Mouse (Mus musculus): ENCODE data around the gene Grwd1.
"Not testable (repeated sequence)": the region's sequence is repeated elsewhere in the genome, so short reads cannot be mapped to it uniquely, and the experiment has no call there.

Gene Grwd1

DNA sequence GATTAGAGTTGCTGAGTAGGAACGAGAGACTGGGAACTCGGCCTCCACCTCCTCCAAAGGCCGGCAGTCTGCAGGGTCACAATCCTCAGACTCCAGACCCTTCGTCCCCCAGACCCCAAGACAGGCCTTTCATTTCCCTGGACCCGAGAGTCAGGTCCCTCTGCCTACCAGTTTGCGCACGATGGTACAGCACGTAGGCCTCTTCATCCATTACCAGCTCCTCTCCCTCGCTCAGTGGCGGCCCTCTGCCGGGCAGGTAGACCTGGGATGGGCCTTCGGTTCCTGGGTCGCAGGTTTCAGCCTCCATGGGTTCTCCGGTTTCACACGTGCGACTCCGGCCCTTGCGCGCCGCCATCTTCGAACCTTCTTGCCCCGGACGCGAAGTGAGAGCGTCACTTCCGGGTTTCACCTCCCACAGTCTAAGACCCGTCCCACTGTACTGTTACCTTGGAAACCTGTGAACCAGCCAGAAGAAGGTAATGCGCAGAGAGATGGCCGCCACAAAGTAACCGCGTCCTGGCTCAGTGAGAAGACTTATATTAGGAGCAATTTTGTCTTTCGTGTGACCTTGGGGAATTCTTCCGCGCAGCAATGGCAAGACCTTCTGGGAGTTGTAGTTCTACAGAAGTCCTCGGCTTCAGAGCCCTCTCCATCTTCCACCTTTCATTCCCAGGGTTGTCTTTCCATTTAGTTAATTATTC is at the start of gene Grwd1:
Gene Grwd1 (minus strand): TSS at position 518 of the 701 bp plus-strand sequence.
- peak; percentile 50 to 74 for DNase-seq (ENCODE audit: low read depth in 1 of 2, low spot score in 2 of 2)

DNA sequence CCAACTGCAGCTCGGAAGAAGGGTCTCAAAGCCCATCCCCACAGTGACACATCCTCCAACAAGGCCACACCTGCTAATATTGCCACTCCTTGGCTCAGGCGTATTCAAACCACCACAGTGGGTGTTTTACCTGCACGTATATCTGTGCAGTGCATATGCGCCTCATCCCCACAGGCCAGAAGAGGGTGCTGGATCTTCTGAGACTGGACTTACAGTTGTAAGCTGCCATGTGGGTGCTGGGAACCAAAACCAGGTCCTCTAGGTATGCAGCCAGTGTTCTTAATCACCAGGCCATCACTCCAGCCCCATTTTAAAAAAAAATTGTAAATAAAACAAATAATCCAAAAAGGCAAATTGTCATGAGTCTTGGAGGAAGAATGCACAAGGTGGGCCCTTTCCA is 49.8 kb upstream of the Grwd1 start:
- DNase-seq (ENCODE audit: low read depth in 1 of 2, low spot score in 2 of 2): no peak

DNA sequence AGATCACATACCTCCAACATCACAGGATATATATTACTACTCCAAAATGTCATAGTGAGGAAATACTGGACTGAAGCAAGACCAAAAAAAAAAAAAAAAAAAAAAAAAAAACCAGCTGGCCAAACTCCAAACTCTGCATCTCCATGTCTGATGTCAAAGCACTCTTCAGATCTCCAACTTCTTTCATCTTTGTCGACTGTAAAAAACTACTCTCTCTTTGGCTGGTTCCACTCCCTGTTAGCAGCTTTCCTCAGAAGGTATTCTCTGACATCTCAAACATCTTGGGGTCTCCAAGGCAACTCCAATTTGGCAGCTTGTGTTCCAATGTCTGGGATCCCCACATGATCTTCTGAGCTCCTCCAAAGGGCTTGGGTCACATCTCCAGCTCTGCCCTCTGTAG is 47.5 kb upstream of the Grwd1 start, which contains the start of gene Grin2d:
Gene Grin2d (minus strand): TSS at position 101 of the 400 bp plus-strand sequence.
- not testable (repeated sequence) for DNase-seq (ENCODE audit: low read depth in 1 of 2, low spot score in 2 of 2)

DNA sequence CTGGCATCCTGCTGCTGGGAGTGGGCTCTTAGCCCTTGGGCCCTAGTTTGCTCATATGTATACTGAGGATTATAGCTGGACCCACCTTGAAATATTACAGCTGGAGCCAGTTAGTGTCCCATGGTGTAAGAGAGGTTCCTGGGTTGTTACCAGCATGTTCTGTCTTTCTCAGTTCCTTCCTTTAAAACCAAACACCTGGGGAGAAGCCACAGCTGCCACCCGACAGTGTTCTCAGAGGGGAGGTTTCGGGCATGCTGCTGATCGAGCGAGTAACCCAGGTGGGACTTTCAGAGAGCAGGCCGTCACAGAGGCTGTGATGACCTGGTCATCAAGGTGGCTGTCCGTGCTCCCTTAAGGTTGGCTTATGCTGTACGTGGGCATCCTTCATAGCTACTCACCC is 46.2 kb upstream of the Grwd1 start:
- no peak for DNase-seq (ENCODE audit: low read depth in 1 of 2, low spot score in 2 of 2)

DNA sequence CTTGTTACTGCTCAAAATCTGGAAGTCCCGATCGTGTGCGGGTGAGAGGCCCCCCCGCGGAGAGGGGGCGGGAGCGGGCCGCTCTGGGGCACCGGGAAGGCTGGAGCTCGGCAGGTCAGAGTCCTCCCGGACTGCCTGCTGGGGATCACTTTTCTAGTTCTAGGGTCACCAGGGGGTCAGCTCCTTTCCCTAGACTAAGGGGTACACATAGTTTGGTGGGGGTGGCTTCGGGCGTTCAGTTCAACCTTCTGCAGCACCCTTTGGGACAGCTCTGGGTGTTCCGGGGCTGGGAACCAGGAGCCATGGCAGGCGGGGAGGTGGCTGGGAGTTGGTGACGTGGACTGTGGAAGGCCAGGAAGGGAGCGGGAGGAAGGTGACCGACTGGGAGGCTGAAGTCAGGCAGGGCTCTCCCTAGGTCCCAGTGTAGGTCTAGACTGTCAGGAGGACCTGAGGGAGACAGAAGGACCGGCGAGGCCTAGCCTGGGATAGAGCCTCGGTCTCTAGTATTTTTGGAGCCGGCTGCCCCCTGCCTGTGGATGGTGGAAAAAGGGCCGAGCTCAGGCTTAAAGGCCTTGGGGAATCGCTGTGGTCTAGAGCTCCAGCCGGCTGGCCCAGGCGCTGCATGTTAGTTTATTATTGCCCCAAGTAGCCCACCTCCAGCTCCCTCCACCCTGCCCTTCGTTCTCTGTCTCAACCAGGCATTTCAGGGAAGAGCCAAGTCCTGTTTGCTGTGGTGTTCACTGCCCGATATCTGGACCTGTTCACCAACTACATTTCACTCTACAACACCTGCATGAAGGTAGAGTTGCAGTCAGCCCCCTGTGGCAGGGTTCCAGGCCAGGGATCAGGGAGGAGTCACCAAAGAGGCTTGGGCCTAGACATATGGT is 42.6 kb upstream of the Grwd1 start:
- DNase-seq (ENCODE audit: low read depth in 1 of 2, low spot score in 2 of 2): peak in 1 of 2 experiments; percentile 34

DNA sequence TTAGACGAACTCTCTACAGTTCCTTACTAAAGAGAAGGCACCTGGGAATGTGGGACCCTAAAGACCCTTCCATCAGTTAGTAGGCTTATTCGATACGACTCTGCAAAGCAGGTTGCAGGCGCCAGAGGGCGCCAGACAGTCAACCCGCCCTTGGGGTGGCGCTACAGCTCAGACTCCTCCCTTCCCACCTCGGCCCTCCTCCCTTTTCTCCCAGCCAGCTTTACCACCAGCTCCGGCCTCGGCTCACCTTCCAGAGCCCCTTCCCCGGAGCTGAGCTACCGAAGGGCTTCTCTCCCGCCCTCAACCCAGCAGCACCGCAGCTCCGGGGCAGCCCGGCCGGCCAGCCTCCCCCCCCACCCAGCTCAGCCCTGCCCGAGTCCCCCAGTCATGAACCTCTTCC is 41.9 kb upstream of the Grwd1 start, which contains the start of gene Kdelr1:
Gene Kdelr1 (plus strand): TSS at position 149 of the 400 bp plus-strand sequence.
- peak; percentile 52 to 79 for DNase-seq (ENCODE audit: low read depth in 1 of 2, low spot score in 2 of 2)

DNA sequence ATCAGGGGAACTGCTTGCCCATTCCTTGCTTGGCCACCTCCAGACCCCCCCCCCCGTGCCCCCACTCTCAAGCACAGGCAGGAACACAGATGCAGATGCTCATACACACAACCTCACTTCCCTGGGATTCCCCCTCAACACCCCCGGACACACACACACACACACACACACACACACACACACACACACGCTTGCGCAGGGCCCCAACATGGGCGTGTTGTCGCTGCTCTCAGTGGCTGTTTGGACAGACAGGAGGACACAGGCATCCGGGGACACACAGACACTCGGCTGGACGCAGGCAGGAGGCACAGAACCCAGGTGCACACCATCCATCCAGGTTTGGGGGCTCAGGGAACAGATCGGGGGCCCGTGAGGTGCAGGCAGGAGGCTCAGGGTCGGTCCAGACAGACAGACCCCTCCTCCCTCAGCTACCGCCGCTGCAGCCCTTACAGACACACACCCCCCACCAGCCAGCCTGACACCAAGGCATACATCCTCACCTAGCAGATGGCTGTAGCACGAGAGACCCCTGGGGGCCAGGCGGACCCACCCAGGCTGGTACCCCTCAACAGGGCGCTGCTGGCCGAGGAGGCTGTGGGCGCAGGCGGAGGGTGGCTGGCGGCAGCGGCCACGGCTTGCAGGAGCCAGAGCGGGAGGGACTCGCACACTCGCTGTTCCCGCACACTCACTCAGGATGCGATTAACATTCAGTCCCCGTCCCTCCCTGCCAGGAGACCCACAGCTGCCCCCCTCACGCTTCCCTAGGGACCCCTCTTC is 39.7 kb upstream of the Grwd1 start:
- DNase-seq (ENCODE audit: low read depth in 1 of 2, low spot score in 2 of 2): no peak

DNA sequence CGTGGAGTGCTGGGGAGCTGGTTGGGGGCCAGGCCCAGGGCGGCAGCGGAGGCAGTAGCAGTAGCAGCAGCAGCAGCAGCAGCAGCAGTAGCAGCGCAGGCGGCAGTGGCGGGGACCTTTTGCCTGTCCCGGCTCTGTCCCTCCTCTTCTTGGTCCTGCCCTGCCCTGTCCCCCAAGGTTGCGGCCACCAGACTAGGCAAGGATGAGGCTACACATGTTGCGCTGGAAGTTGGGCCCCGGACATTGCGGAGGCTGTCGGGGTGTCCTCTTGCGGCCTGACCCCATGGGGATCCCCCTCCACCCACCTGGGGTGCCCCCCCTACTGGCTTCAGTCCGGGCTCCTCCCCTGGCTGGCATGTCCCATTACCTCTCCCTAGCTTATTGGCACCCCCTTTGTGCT is 39.0 kb upstream of the Grwd1 start:
- no peak for DNase-seq (ENCODE audit: low read depth in 1 of 2, low spot score in 2 of 2)

DNA sequence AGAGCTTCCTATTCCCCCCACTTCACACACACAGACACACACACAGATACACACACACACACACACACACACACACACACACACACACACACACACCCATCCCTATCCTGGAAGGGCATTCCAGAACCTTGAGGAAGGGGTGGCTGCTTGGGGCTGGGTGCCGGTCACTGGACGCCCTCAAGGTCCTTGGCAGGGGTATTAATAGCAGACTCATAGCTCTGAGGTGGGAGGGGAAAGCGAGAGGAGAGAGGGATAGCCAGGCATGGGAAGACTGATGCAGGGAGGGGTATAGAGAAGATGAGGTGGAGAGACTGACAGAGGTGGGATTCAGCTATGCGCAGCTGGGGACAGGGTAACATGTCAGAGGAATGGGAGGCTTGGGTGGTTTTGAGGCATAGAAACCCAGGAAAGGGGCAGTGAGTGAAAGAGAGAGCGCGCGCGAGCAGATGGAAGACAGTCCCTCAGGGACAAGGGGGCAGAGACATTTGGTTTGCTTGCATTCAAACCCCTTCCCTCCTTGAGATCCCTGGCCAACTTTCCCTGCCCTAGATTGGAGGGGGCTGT is 38.4 kb upstream of the Grwd1 start:
- DNase-seq (ENCODE audit: low read depth in 1 of 2, low spot score in 2 of 2): no peak

DNA sequence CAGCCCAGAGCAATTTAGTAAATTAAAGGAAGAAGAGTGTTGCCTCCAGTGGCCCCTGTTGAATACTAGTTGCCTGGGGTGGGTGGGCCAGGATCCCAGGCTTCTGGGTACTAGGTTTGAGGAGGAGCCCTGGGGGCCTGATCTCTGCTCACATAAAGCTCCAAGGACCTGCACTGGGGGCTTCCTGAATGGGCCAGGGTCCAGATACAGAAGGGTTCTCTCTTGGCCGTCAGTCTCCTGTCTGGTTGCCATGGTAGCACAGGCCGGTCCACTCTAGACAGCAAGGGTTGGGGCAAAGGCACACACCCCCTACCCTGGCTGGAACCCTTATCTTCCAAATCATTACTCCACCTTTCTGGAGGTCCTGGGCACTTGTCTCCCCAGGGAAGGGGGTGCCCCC is 37.1 kb upstream of the Grwd1 start:
- DNase-seq (ENCODE audit: low read depth in 1 of 2, low spot score in 2 of 2): no peak

DNA sequence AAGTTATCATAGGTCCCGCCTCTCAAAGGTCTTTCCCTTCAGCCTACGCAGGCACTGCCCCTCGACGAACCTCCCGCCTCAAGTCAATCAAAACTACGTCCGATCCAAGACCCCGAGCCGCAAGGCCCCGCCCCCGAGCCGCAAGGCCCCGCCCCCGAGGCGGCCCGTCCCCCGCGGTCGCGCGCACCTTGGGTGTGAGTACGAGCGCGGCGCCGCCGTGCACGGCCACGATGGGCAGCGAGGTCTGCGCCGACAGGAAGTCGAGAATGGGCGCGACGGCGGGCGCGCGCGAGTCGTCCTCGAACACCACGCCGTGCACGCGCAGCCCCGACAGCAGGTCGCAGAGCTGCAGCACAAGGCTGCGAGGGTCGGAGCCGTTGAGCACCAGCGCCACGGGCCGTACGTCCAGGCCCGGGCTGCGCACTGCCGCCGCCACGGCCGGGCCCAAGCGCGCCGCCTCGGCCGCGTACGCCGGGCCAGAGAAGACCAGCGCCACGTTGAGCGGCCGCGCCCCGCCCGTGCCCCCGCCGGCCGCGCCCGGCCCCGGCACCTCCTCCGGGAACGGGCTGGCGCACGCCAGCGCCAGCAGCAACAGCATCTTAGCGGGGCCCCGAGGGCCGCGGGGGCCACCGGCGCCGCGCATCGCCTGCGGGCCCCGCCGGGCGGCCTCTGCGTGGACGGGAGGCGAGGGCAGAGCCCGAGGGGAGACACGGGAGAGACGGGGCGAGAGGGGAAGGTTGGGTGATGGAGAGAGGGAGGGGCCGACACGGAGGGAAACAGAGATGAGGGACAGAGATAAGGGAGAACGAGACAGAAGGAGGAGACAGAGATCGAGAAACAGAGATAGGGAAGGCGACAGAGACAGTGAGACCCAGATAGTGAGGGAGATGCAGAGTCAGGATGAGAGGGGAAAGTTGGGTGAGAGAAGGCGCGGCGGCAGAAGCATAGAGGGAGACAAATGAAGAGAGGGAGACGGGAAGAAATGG is 35.5 kb upstream of the Grwd1 start:
- peak; percentile 45 to 76 for DNase-seq (ENCODE audit: low read depth in 1 of 2, low spot score in 2 of 2)

DNA sequence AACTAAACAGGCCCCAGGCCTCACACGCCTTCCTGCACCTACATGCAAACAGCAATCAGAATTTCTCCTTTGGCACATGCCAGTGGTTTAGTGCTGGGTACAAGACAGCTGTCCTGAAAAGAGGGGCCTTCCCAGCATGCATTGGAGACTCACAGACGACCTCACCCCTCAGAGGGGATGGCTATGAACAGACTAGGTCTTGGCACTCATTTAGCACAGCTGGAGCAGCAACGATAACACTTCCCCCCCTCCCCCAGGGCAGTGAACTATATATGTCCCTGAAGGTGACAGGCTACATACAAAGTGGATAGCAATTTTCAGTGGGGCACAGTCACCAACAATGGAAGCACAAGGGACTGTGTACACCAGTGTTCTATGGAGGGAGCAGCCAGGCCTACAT is 33.7 kb upstream of the Grwd1 start:
- DNase-seq (ENCODE audit: low read depth in 1 of 2, low spot score in 2 of 2): no peak

DNA sequence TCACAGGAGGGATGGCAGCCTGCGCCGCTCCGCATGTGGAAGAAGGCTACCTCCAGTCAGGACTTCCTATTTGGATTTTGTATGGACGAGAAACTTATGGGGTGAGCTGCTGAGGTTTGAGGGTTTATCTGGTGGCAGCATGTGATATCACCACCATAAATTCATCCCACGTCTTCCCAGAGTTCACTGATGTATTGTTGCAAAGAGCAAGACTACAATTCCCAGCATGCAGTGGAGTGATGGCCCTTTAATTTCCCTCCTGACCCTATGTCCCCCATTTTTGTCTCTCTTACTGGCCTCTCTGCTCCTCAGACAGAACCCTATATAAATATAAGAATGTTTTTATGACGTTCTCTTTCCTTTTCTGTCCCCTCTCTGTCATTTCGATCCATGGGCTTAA is 32.1 kb upstream of the Grwd1 start:
- DNase-seq (ENCODE audit: low read depth in 1 of 2, low spot score in 2 of 2): no peak

DNA sequence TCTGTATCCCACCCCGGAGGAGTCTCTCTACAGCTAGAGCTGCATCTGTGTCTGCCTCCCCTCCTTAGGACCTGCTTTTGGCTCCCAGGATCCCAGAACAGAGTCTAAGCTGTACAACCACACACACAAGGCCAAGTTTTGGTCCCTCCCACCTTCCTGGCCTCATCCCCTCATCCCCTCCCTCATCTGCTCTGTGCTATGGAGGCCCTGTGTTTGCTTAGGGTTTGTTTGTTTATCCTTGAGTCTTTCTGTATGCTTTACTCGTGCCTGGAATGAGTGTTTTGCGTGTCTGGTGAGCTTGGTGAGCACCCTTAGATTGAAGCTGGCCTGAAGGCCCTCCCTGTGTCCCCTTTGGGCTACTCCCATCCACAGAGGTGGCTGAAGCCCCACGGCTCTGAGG is 28.3 kb upstream of the Grwd1 start:
- no peak for DNase-seq (ENCODE audit: low read depth in 1 of 2, low spot score in 2 of 2)

DNA sequence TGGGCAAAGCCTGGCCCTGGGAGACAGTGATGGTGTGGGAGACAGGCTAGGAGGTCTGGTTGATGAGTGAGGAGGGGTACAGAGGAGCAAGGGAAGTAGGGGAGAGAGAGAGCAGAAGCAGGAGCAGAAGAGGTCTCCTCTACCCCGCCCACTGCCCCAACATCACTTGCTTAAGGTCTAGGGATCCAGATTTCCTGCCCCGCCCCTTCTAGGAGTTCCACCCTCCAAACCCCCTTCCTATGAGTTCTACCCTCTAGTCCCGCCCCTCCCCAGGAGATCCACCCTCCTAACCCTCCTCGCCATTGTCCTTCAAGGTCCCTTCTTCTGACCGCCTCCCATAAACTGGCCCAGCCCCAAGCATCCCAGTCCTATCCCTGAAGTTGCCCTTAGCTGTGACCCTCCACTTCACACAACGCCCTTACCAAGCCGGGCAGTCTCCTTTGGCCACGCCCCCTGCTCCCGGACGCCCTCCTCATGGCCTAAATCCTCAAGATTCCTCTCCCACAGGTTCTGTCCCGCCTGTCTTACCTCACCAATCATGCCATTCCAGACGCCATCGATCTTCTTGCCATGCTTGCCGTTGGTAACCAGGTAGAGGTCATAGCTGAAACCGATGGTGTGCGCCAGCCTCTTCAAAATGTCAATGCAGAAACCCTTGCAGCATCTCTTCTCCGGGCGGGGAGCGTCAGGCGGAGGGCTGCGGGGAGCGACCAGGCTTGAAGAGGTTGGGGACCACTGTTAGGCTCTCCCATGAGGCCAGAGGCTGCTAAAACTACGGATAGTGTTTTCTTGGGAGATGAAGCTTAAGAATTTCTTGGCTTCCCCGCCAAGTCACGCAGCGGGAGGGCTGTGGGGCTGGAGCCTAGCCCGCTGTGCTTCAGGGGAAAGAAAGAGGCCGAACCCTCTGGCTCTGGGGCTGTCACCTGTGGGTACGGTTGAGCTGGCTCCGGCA is 26.5 kb upstream of the Grwd1 start:
- no peak for DNase-seq (ENCODE audit: low read depth in 1 of 2, low spot score in 2 of 2)

DNA sequence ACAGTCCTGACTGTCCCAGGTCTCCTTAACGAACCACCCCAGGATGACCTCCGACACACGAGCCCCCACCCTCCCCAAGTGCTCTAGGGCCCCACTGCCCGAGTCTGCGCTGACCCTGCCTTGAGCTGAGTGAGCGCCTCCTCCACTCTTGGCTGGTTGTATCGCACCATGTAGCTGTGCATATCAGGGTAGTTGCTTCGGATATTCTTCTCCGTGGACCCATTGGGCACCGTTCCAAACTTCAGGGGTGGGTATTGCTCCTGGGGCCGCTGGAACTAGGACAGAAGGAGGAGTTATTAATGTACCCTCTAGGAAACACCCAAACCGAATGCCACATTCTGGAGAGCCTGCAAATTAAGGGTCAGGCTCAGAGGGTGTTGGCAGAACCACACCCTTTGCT is 22.3 kb upstream of the Grwd1 start:
- DNase-seq (ENCODE audit: low read depth in 1 of 2, low spot score in 2 of 2): no peak

DNA sequence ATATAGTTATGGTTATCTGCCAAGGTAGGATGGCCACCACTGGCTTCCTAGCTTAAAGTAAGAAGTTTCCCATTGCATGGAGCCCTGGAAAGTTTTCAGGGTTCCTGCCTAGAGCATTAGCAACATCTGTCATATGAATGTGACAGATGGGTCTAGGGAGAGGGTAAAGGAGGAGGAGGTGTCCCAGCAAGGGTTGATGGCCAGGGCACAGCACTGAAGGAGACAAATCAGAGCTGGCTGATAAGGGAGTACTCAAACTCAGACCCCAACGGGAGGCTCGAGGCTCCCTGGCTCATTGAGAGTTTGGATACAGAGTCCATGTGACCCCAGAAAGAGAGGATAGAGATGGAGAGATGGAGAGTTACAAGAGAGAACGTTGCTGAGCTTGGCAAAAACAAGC is 19.9 kb upstream of the Grwd1 start:
- DNase-seq (ENCODE audit: low read depth in 1 of 2, low spot score in 2 of 2): no peak

DNA sequence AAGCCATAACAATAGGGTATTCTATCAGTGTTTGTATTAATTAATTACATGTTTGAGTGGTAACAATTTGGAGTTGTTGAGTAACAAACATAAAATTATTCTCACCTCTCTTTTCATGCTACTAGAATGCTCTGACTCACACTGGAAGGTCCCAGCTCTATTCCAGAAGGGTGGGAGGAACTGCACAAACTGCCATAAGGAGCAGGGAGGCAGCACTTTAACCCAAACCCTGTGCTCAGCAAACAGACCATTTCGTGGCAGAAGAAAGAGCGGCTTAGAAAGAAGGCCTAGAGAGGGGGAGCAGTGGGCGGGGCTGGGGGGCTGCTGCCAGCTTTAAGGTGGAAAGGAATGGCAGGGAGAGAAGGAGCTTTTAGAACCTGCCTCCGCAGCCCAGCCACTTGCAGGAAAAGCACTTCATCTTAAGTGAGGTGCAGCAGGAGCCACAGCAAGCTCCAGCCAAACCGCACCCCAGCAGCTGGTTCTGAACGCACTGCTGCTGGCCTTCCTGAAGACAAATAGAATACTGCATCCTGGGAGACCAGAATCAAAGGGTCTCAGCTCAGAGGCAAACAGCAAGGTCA is 17.8 kb upstream of the Grwd1 start:
- no peak for DNase-seq (ENCODE audit: low read depth in 1 of 2, low spot score in 2 of 2)
